Mouse (Mus musculus) olfactory bulb, adult 2 months (tissue): Measurements from ENCODE around the gene Gm20696. TPM values are rescaled to one million over a fixed set of nuclear protein-coding genes. Genes with fewer than 3 reads are reported as not detected.

Source experiments
- H3K27ac ChIP-seq: fragments of 200-500 bp; 2 replicates; pipeline ENCODE4 v1.5.1; 2012; ENCODE audit warnings: low read depth, low read length; ENCODE audit not compliant: insufficient read depth
- H3K4me1 ChIP-seq: fragments of 200-500 bp; 2 replicates; pipeline ENCODE4 v1.6.1; 2012; ENCODE audit warnings: low read length; ENCODE audit not compliant: control insufficient read depth, insufficient read depth
- H3K4me3 ChIP-seq: fragments of 200-500 bp; 2 replicates; pipeline ENCODE4 v1.5.1; 2012; ENCODE audit warnings: mild to moderate bottlenecking, low read depth, low read length, moderate library complexity; ENCODE audit not compliant: insufficient read depth
- CTCF ChIP-seq: fragments of 200-500 bp; IDR thresholded peaks from 2 replicates; pipeline ENCODE4 v1.5.1; 2012; ENCODE audit warnings: low read depth, mild to moderate bottlenecking, low read length, moderate library complexity; ENCODE audit not compliant: insufficient read depth
- POLR2A ChIP-seq: fragments of 200-500 bp; IDR thresholded peaks from 2 replicates; pipeline ENCODE4 v1.6.1; 2012; ENCODE audit warnings: mild to moderate bottlenecking, low read depth, low read length, moderate library complexity; ENCODE audit not compliant: insufficient read depth
- WGBS: fragments of 180-500 bp; shearing (Covaris S2); methylation state at CpG from one replicate; pipeline ENCODE4 v1.1.7; 2018; 5-methylcytosine and 5-hydroxymethylcytosine counted together
- polyA plus RNA-seq: library from polyadenylated mRNA; stranded (reverse); fragments of >200 nt; gene quantifications from 2 replicates; pipeline ENCODE4 v1.2.4, GENCODE M21; 2012; ENCODE audit warnings: low replicate concordance; ENCODE audit not compliant: missing spikeins, insufficient read depth, insufficient read length

Gene Gm20696
- polyA plus RNA-seq, 1 experiment: not detected

DNA sequence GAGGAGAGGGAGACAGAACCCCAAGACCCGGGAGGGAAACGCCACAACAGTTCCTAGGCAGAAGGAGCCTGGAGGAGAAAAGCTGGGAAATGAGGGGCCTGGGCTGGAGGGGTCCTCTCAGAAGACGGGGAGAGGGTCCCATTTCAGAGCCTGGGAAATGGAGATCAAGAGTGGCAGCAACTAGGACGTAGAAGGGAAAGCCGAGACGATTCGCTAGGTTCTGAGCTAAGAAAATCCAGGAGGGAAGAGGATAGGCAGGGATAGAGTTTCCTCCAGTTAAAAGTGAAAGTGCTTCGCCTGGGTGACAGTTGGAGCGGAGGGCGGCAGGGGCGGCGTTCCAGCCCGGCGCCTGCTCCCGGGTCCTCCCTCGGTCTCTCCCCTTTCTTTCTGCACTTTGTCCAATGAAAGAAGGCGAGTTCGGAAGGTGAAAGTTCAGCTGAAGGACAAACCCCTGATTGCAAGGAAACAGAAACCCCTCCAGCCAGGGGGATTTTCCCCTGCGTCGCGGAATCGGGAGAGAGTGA lies 143.4 kb downstream of the Gm20696 start:
- H3K27ac ChIP-seq: peak overlapping the region; percentile 78
- WGBS: 1% methylated on average over 22 of the region's 22 CpGs
- TF ChIP-seq POLR2A (no peak), CTCF (no peak)

DNA sequence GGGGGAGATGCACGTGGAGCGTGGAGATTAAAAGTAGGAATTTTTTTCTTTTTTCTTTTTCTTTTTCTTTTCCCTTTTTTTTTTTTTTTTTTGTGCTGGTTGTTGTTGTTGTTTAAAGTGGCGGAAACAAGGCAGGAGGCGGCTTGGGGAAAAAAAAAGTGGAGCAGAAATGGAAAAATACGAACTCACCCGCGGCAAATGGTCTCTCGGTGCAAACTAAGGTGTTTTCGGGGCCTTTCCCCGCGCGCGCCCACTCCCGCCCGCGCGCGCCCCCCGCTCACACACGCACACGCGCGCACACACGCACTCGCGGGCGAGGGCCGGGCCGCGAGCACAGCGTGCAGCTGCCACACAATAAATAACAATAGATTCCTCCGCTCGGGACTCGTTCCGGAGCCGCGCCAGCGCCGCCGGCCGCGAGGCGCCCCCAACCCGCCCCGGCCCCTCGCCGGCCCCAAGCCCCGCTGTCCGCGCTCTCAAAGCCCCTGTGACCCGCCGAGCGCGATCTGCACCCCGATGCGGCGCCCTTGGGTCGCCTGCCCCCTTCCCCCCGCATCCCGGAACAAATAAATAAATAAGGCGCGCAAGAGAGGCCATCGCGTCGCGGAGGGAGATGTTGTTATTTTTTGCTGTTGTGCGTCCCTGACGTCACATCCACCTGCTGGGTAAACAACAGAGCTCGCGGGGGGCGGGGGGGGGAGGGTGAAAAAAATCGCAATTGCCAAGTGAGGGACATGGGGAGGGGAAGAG lies 144.1 kb downstream of the Gm20696 start, which contains the start of gene Foxp1:
TSS of gene Foxp1 (minus strand) at position 363 of the 750 bp plus-strand sequence.
- peak within 1 kb of the TSS; percentile 65 for H3K4me3 ChIP-seq
- WGBS: under 1% methylated on average over 70 of the region's 72 CpGs
- TF ChIP-seq POLR2A (no peak), CTCF (no peak)
- H3K27ac ChIP-seq: peak within 1 kb of the TSS; percentile 78
- H3K4me1 ChIP-seq: no peaks in the 10 kb centered on the region; the same call in 1 of the 2 replicates

More for the DNA sequence above, 143.4 kb downstream of the Gm20696 start:
- Histone ChIP-seq H3K4me3 (peak overlapping the region; percentile 65), H3K4me1 (no peaks in the 10 kb centered on the region; the same call in 1 of the 2 replicates)

DNA sequence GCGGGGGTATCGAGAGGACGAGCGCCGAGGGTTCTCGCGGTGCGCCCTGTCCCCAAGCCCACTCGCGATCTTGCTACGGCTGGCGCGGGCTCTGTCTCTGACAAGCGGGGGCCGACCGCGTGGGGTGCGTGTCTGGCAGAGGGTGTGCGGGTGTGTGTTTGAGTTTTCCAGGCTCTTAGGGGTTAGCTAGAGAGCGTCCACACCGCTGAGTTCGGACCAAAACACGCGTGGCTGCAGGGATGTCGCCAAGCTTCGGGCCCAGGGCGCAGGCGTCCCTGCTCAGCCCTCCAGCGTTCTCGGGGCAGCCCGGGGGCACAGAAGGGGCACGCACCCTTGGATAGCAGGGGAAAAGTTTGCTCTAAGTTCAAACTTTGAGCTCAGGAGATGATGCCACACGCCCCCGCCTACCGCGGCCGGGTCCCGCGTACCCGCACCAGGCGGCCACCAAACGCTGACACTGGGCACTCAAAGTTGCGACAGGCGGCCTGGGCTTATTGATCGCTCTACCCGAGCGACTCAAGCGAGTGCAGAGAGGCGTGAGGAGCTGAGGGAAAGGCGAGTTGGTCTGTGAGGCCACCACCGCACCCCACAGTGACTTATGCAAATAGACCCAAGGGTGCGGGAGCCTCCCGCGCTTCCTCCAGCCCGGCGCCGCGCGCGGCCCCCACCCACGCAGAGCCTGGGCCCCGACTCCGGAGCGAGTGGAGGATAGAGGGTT lies 144.8 kb downstream of the Gm20696 start:
- no peak for TF ChIP-seq POLR2A
- Histone ChIP-seq H3K27ac (peak overlapping the region; percentile 33), H3K4me3 (peak overlapping the region; percentile 65), H3K4me1 (no peaks in the 10 kb centered on the region; the same call in 1 of the 2 replicates)
- WGBS: under 1% methylated on average over 64 of the region's 64 CpGs

DNA sequence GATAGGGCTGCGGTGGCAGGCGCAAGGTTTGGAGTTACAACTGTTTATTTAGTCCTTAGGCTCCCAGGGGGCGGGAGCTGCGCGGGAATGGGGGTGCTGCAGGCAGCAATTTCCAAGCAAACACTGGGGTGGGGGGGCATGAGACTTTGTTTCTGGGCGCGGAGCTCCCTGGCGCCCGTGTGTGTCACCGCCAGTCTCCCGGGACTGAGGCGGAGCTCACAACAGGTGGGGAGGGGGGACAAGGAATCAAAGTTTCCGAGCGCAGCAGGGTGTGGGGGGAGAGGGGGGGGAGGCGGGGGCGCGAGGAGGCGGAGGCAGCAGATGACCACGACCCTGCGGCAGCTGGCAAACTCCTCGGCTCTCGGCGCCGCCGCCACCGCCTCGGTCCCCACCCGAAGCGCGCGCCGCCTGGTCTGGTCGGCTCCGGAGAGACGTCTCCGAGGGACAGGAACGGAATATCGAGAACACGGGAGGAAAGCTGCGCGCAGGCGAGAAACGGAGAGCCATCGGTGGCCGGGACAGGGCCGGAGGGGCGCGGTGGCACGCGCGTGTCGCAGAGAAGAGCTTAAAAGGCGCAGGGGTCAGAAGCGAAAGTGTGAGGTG lies 145.5 kb downstream of the Gm20696 start:
- WGBS: under 1% methylated on average over 49 of the region's 54 CpGs
- Histone ChIP-seq H3K4me1 (no peaks in the 10 kb centered on the region; the same call in 1 of the 2 replicates), H3K27ac (0 out of 2 replicates have a peak overlapping the region, but pooled peaks have one; percentile 33), H3K4me3 (peak overlapping the region; percentile 65)
- TF ChIP-seq CTCF: no peak
- TF ChIP-seq POLR2A: no peak

DNA sequence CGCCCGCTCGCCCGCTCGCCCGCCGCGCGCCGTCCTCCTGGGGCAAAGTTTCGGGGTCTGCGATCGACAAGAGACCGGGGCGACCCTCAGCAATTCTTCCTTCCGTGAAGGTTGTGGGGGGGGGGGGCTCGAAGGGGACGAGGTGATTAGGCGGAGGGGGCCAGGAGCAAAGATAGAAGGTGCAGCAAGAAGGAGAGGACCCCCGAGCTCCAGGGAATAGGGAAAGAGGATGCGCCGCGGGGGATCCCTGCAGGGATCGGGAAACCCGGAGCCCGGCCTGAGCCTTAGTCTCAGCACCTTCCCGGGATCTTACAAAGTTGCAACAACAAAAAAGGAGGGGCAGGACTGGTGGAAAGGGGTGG lies 145.9 kb downstream of the Gm20696 start:
- Histone ChIP-seq H3K4me3 (peak overlapping the region; percentile 65), H3K4me1 (no peaks in the 10 kb centered on the region; the same call in 1 of the 2 replicates), H3K27ac (no peak overlapping the region)
- under 1% methylated on average over 27 of the region's 27 CpGs for WGBS
- TF ChIP-seq POLR2A: no peak
- no peak for TF ChIP-seq CTCF

DNA sequence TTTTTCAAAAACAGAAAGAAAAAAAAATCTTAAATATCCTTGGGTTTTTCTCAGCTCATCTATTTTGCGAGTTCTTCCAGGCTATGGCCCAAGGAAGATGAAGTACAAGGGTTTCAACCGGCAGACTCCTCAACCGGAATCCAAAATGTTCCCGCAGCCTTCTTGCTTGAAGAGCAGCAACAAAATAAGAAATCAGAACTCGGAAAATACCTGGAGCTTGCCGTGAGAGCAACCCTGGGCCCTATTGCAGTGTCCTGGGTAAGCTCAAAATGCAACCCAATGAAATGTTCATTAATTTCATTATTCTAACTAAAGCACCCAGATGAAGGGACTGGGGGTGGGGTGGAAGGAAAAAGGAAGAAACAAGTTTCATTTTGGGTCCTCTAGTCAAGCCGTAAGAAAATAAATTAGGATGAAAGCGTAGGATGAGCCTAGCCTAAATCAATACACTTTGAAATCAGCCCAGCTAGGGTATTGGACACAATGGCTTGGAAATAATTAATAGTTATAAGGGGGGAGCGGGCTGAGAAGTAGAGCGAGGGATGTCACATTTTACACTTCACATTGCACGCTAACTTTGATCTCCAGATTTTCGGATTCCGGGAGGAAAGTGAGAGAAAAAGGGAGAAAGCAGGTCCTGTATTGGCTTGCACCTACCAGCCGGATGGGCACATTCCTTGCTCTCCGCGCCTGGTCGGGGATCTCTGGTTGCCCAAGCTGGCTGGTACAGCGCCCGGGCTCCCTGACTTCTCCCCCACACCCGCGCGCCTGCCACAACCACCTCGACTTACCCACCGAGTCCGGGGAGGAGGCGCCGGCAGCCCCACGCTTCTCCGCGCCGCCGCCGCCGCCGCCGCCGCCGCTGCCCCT lies 146.6 kb downstream of the Gm20696 start:
- WGBS: 27% methylated on average over 34 of the region's 38 CpGs
- Histone ChIP-seq H3K4me3 (peak overlapping the region; percentile 65), H3K27ac (no peak overlapping the region), H3K4me1 (no peaks in the 10 kb centered on the region; the same call in 1 of the 2 replicates)
- TF ChIP-seq POLR2A (no peak), CTCF (no peak)

DNA sequence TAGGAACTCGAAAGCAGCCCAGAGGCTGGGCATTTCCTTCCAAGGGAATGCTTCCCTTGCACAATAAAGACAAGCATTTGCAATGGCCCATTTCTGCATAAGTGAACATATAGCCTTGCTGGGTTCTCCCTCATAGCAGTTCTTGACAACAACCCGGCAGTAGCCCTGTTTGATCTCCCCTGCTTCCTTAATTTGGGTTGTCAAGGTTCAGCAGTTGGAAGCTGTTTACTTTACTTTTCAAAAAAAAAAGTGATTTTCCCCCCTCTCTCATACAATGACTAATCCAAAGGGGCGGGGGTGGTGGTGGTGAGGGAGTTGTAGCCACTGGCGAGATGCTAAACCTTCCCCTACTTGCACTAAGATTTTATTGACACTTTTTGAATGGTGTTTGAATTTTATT lies 147.5 kb downstream of the Gm20696 start:
- Histone ChIP-seq H3K4me3 (no peak overlapping the region), H3K4me1 (no peaks in the 10 kb centered on the region; the same call in 1 of the 2 replicates), H3K27ac (no peak overlapping the region)
- TF ChIP-seq POLR2A (no peak), CTCF (no peak)
- 87% methylated on average over 4 of the region's 4 CpGs for WGBS

DNA sequence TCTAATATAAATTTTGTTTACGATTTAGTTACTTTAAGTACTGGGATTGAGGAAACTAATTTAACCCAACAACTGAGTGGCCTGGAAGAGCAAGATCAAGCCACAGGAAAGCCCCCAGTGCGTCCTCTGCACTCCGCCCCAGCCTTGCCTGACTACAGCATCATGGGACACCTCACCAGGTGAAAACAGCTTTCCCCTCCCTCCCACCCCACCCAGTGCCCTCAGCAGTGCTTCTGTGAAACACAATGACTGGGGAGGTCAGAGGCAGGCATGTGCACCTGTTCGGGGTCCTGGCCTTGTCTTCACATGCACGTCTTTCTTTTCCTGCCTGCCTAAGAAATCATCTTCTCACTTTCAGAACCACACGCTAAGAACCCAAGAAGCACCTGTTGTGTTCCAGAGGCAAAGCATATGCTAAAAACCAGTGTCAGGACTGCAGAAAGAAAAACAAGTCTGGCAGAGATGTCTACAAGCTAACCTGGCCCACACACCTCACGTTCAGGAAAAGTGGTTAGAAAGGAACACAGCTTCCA lies 150.9 kb downstream of the Gm20696 start:
- Histone ChIP-seq H3K4me1 (no peaks in the 10 kb centered on the region), H3K27ac (no peak overlapping the region), H3K4me3 (no peak overlapping the region)
- TF ChIP-seq CTCF: no peak
- TF ChIP-seq POLR2A: no peak
- 94% methylated on average over 7 of the region's 7 CpGs for WGBS

DNA sequence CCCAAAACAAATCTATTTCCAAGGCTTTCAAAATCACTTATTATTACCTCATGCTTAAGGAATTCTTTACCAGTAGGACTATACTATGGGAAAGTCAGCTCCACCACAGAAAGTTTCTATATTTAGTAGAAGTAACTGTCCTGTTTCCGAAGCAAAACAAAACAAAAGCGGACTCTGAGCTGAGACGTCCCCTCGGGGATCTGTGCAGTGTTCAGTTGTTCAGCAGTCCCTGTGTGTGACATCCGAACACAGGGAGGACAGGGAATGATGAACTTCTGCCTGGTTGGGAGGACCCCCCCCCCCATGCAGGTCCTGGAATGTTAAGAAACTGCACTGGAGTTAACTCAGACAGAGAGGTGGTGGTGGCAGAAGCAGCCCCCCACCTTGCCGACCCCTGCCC lies 154.7 kb downstream of the Gm20696 start:
- TF ChIP-seq CTCF (no peak), POLR2A (no peak)
- Histone ChIP-seq H3K4me1 (peaks cover 5% of the 10 kb centered on the region; the same call in 1 of the 2 replicates), H3K27ac (no peak overlapping the region), H3K4me3 (no peak overlapping the region)
- 84% methylated on average over 6 of the region's 6 CpGs for WGBS
